Mouse (Mus musculus) heart, postnatal 14 days (tissue): ENCODE results near the gene Tnpo3. TPM values are rescaled to one million over a fixed set of nuclear protein-coding genes. Genes with fewer than 3 reads are reported as not detected.

ENCODE experiments used
- DNase-seq, 2 experiments: peaks; one replicate each; pipeline ENCODE4 v3.0.0; 2021 to 2022
- intact Hi-C: fragments of 180-260 bp; cut with DNase I; formaldehyde crosslinking; loops from one replicate; pipeline ENCODE4 v1.15.1; 2025
- total RNA-seq, 2 experiments: library from RNA; stranded (reverse); gene quantifications; 2 replicates each; pipeline ENCODE4 v1.2.3; 2021

Gene Tnpo3
- total RNA-seq, 2 experiments from 2014 or later = 37.8 to 43.3 TPM

DNA sequence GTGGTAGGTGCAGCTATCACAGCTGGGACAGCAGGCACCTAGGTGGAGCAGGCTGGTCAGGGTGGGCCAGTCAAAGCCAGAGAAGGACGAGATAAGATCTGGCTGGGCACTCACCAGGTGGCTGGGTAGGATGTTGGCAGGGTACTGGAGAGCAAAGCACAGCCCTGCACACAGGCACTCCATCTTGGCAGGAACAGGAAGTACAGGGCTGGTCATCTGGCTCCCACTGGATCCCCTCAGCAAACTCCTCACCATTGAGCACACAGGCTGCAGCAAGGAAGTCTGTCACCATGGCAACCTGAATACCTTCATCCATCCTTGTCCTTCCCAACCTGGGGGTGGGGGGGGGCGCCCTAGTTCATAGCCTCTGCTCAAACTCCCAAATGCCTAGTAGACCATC lies 111.9 kb downstream of the Tnpo3 start:
- intact Hi-C loops = no loop called here
- DNase-seq = no peak

DNA sequence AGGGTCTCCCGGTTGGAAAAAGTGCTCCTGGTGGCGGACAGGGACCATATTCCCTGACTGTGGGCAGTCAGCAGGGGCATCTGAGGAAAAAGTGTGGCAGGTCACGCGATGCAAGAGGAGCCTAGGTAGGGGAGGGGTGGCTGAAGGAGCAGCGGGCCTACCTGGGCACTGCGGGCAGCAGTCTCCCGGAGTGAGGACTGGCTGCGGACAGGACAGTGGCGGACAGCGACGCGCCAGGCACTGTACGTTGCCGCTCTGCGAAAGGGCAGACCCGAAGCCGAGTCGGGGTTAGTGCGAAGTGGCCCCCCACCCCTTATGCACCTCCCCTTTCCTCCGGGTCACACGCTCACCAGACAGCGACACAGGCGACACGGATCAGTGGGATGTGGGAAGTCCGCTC lies 113.4 kb downstream of the Tnpo3 start:
- no peak for DNase-seq
- intact Hi-C loops = no loop called here

DNA sequence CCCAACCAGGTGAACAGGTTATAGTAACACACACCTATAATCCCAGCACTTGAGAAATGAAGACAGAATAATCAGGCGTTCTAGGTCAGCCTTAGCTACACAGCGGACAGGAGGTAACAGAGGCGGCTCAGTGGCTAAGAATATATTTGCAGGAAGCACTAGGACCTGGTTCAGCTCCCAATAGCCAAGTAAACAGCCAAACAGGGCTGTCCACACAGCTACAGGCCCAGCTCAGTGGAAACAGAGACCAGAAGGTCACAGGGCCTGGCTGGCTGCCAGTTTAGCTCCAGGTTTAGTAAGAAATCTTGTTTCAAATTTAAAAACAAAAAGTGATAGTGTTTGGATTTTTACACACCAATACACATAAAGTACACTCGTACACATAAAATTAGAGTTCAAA lies 115.6 kb downstream of the Tnpo3 start:
- peak; percentile 23 to 36 for DNase-seq
- intact Hi-C loops = no loop called here

Other genes with a start within 250 kb of the Tnpo3 start
- gene Opn1sw, start 221.4 kb downstream of the Tnpo3 start, total RNA-seq = not detected
- gene Ccdc136, start 213.6 kb downstream of the Tnpo3 start, total RNA-seq = 1 to 10 TPM; 3.6 TPM
- 100 to 1,000 TPM; 146 to 175 TPM for gene Flnc, start 176.6 kb downstream of the Tnpo3 start, total RNA-seq
- 100 to 1,000 TPM; 108 to 110 TPM for gene Atp6v1f, start 142.2 kb downstream of the Tnpo3 start, total RNA-seq
- gene Atp6v1fnb, start 138.4 kb downstream of the Tnpo3 start, total RNA-seq = not detected
- 10 to 100 TPM; 11.9 to 12.3 TPM for gene Kcp, start 101.9 kb downstream of the Tnpo3 start, total RNA-seq
- 1 to 10 TPM; 3.0 to 3.2 TPM for gene Irf5, start 83.3 kb downstream of the Tnpo3 start, total RNA-seq
- 1 to 10 TPM; 1.3 to 2.4 TPM for gene Tspan33, start 84.3 kb upstream of the Tnpo3 start, total RNA-seq
- gene Smo, start 125.6 kb upstream of the Tnpo3 start, total RNA-seq = 10 to 100 TPM; 16.8 to 17.6 TPM
- 10 to 100 TPM; 15.0 TPM for gene Ahcyl2, start 158.1 kb upstream of the Tnpo3 start, total RNA-seq